Mouse (Mus musculus) heart, postnatal 25 days (tissue): ENCODE results near the gene Tpp1. TPM values are rescaled to one million over a fixed set of nuclear protein-coding genes. Genes with fewer than 3 reads are reported as not detected.
"Not testable (repeated sequence)": the region's sequence is repeated elsewhere in the genome, so short reads cannot be mapped to it uniquely, and the experiment has no call there.

Experiments used
- DNase-seq: peaks from one replicate; pipeline ENCODE4 v3.0.0; 2022; ENCODE audit warnings: low spot score
- intact Hi-C: fragments of 180-260 bp; cut with DNase I; formaldehyde crosslinking; loops from one replicate; pipeline ENCODE4 v1.15.1; 2025
- total RNA-seq, 2 experiments: library from RNA; stranded (reverse); gene quantifications; 2 replicates each; pipeline ENCODE4 v1.2.3; 2021

Gene Tpp1
- total RNA-seq, 2 experiments from 2014 or later: 37.4 to 40.7 TPM

DNA sequence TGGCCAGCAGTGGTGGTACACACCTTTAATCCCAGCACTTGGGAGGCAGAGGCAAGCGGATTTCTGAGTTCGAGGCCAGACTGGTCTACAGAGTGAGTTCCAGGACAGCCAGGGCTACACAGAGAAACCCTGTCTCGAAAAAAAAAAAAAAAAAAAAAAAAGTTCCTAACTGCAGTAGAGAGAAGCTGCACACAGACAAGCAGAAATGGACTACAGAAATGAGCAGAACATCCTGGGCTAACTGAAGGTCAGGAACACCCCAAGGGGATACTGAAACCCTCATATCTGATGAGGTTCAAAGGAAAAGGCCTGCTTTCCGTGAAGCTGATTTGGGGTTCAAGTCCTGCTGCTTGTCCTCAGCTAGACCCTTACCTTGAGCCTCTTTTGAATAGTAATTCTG is 16.6 kb downstream of the Tpp1 start:
- not testable (repeated sequence) for DNase-seq
- intact Hi-C loops: loop anchor here (5.0 kb wide), 3 partner anchors 93 to 253 kb away; partner anchors contain the start of genes Arfip2, Cavin3, Gm45799 and Smpd1

DNA sequence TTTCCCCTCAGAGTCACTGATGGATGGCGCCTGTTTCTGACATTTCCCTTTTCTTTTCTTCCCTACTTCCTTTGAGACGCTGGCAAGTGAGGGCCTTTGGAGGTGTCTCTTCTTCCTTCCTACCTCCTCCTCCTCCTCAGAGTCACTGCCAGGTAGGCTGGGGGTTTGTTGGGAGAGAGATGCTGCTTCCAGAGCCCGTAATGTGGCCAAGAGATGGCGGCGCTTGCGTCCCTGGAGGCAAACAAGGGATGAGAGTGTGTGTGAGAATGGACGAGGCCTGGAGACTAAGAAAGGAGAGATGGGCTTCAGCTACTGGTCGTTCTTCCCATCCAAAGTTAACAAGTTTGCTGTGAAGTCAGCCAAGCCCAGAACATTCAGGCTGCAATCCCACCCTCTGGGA is 17.2 kb downstream of the Tpp1 start:
- DNase-seq: no peak
- intact Hi-C loops: loop anchor here (5.0 kb wide), 3 partner anchors 93 to 253 kb away; partner anchors contain the start of genes Arfip2, Cavin3, Gm45799 and Smpd1

DNA sequence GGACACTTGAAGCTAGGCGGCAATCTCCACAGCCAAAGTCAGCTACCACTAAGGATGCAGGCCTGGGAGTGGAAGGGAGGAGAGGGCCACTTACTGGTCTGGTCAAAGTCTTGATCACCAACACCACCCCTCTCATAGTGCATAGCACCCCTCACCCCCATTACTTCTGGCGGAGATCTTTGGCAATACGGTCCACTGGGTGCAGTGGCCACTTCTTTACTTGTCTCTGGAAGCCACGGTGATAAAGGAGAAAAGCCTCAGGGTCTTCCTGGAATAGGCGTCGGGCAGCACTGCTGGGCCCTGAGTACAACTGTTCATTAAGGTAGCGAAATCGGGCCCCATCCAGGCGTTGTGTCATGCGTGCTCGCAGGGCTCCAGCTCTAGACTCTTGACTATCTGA is 18.2 kb downstream of the Tpp1 start:
- no peak for DNase-seq
- intact Hi-C loops: no loop called here

DNA sequence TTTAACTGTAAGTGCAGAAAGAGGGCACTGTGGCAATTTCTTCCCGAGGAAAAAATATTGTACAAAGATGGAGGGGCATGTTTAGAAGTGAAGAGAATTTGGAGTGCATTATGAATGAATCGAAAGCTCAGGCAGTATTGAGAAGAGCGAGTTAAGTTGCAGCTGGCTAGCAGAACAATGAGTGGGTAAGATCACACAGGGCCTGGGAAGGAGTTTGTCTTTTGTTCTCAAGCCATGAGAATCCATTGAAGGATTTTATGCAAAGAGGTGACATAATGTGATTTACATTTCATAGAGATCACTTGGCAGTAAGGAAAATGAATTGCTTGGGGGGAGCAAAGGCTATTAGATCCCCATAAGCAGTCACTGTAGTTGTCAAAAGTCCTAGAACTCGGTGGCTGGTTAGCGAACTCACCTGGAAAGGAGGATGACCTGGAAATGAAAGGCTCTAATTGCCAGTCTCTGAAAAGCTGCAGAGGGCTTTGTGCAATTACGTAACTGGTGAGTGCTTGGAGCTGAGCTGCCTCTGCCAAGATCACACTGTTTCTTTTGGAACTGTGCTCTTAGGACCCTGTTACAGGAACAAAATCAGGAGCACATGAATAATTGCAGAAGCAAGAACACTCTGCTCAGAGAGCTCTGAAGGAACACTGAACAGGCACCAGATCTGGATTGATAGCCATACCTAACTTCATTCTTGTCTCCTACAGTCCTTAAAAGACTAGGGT is 23.2 kb downstream of the Tpp1 start:
- DNase-seq: no peak

DNA sequence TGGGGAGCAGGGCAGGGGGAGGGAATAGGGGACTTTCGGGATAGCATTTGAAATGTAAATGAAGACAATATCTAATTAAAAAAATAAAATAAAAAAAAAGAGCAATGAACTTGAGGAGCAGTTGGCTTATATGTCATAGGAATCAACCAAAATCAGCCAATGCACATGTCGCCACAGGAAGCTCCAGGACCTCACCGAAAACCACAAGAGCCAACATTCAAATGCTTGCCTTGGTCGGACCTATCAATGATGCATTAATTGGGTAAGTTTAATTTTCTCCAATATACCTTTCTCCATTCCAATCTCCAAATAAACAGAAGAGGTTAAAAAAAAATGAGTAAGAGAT is 25.1 kb downstream of the Tpp1 start:
- intact Hi-C loops: loop anchor here (1.0 kb wide), 1 partner anchor 91 kb away; no protein-coding TSS in a partner anchor
- no peak for DNase-seq

More for the DNA sequence above, 23.2 kb downstream of the Tpp1 start:
- intact Hi-C loops: no loop called here

DNA sequence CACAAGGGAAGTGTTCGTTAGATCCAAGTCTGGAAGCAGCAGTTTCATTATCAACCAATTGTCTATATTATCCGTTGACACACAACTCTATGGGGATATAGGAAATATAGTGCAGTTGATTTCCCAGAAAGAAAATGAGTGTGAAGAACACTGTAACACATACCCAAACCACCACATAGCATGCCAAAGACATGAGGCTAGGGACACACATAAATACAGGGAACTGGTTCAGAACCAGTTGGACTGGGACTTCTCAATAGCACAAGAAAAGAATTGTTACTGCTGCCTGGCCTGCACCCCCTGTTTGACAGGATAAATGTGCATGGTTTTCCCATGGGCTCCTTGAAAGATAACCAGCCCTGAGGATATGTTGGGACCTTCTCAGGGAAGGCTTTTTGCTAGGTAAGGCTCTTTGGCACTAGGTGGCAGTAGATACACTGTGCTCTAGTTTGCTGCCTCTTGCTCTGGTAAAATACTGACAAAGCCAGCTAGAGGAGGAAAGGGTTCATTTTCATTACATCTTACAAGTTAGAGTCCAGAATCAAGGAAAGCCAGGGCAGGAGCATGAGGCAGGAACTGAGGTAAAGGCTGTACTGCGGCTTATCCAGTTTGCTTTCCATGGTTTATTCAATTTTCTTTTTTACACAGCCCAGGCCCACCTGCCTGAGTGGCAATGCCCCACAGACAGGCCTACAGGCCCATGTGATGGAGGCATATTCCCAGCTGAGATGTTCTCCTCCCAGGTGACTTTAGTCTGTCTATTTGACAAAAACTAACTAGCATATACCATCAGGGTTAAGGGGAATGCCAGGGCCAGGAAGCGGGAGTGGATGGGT is 25.7 kb downstream of the Tpp1 start:
- intact Hi-C loops: loop anchor here (1.0 kb wide), 1 partner anchor 92 kb away; no protein-coding TSS in a partner anchor
- no peak for DNase-seq

DNA sequence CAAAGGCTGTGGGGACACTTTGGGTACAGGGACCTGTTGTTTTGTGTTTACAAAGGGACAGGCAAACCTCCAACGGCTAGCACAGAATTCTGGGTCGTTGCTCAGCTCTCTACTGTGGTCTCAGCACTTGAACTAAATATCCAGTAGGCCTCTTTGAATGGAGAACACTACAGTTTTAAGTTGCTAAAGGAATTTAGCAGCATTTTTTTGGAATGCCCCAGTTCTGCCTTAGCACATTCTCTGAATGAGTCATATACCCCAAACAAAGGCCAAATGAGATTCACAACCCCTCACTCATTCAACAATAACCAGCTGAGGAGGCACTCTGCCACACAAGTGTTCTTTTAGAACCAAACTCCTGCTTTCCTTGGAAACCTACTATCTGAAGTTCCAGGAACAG is 30.1 kb downstream of the Tpp1 start:
- intact Hi-C loops: no loop called here

DNA sequence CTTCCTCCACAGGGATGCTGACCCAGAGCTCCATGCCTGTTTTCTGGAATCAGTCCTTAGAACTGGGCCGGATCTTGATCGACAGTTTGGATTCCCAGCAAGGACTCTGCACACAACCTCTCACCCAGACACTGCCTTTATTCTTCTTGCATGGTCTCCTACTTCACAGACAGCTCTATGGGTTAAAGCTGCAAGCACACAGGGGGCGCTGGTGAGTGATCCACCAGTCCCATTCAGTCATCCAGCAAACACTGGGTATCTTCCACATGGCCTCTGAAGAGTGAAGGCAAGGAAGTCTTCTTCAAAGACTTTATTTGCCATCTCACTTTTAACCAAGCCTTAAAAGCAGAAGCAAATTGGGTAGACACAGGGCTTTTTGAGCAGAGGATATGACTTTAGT is 36.7 kb downstream of the Tpp1 start:
- intact Hi-C loops: no loop called here
- no peak for DNase-seq

More for the DNA sequence above, 30.1 kb downstream of the Tpp1 start:
- no peak for DNase-seq

DNA sequence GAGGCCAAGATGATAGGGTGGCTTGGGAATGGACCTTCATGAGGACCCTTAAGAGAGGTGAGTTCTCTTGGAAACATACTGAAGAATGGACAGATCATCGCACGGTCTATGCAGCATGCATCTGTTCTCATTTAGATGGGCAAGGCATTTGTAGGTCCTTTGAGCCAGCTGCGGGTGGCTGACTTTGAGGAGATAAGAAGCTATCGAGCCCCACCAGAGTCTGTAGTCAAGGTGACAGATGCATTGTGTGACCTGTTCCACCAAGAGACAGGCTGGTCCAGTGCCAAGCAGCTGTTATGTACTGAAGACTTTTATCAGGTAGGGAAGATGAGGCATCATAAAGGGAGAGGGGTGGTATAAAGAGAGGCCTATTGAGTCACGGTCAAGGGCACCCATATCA is 43.3 kb downstream of the Tpp1 start:
- DNase-seq: no peak
- intact Hi-C loops: no loop called here

DNA sequence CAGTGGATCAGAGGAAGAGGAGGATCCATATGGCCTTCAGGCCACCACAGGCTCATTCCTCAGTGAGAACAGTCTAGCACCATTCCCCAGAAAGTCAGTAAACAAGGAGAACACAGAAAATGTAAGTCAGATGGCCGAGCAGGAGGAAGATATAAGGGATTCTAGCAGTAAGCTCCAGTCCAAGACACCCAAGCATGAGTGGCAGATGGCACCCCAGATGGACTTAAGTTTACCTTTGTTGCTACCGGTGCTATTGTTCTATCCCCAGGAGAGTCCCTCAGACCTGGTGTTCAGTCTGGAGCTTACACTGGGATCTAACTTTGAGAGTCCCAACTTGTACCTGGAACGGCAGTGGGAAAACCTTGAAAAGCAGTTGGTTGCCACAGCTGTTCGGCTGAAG is 48.2 kb downstream of the Tpp1 start:
- DNase-seq: no peak
- intact Hi-C loops: no loop called here

DNA sequence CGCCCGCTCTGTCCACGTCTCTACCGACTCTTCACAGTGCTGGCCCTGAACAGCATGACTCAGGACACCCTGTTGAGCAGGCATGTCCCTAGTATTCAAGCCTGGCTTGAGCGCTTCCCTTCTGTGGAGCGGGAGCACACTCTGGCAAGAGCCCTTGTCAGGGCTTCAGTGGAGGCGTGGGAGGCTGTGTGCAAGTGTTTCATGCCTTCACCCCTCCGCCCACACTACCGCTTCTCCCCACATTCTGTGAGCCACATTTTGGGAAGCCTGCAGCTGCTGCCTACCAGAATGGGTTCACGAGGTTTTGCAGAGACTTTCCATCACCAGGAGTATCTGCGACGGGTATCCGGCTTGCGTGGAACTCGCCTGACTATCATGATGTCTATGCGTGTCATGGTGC is 48.9 kb downstream of the Tpp1 start:
- intact Hi-C loops: no loop called here
- no peak for DNase-seq

Other genes starting within 250 kb of the Tpp1 start
- 100 to 1,000 TPM; 155 to 156 TPM for gene Smpd1, start 197.9 kb downstream of the Tpp1 start, total RNA-seq
- 100 to 1,000 TPM in 1 of 2 experiments, 10 to 100 TPM in 1; 99.0 to 102 TPM for gene Apbb1, start 170.6 kb downstream of the Tpp1 start, total RNA-seq
- not detected for gene Hpx, start 152.1 kb downstream of the Tpp1 start, total RNA-seq
- 10 to 100 TPM; 22.8 to 24.3 TPM for gene Trim3, start 118.7 kb downstream of the Tpp1 start, total RNA-seq
- gene Timm10b, start 112.2 kb downstream of the Tpp1 start, total RNA-seq: 10 to 100 TPM; 80.9 to 90.1 TPM
- 10 to 100 TPM; 16.4 to 17.1 TPM for gene Arfip2, start 111.8 kb downstream of the Tpp1 start, total RNA-seq
- gene Gm45799, start 111.7 kb downstream of the Tpp1 start, total RNA-seq: 1 to 10 TPM; 3.3 to 4.0 TPM
- under 1 TPM; 0.65 to 0.73 TPM for gene Dnhd1, start 101.4 kb downstream of the Tpp1 start, total RNA-seq
- 100 to 1,000 TPM in 1 of 2 experiments, 10 to 100 TPM in 1; 94.4 to 104 TPM for gene Ilk, start 15.6 kb downstream of the Tpp1 start, total RNA-seq
- 1 to 10 TPM; 9.5 TPM for gene Rrp8, start 14.8 kb downstream of the Tpp1 start, total RNA-seq
- gene Taf10, start 7.9 kb downstream of the Tpp1 start, total RNA-seq: 10 to 100 TPM; 90.1 to 90.3 TPM
- 10 to 100 TPM in 1 of 2 experiments, 1 to 10 TPM in 1; 9.1 to 10.6 TPM for gene Dchs1, start 35.4 kb upstream of the Tpp1 start, total RNA-seq
- 100 to 1,000 TPM; 108 to 110 TPM for gene Mrpl17, start 58.9 kb upstream of the Tpp1 start, total RNA-seq
- 10 to 100 TPM; 11.8 to 12.2 TPM for gene Gm4070, start 201.7 kb upstream of the Tpp1 start, total RNA-seq